Mouse (Mus musculus) neural tube, embryonic 14.5 days (tissue): ENCODE results near the gene Arl10. TPM values are rescaled to one million over a fixed set of nuclear protein-coding genes. Genes with fewer than 3 reads are reported as not detected.
A peak's percentile ranks its signal among the peaks of the same experiment; 100 is the strongest.

Experiments used
- ATAC-seq: fragments of 200-750 bp; cut with Nextera tagmentation; 2 replicates; pipeline ENCODE4 v1.8.0; 2017; ENCODE audit warnings: low read depth, mild to moderate bottlenecking, moderate TSS enrichment, moderate library complexity
- H3K27ac ChIP-seq: fragments of 300-500 bp; sonication (generic); 2 replicates; pipeline ENCODE4 v1.5.1; 2014; ENCODE audit warnings: low read depth, mild to moderate bottlenecking, control low read depth, low read length, moderate library complexity, mixed read lengths
- H3K27me3 ChIP-seq: fragments of 300-500 bp; sonication (generic); 2 replicates; pipeline ENCODE4 v1.6.1; 2014; ENCODE audit warnings: low read length; ENCODE audit not compliant: control insufficient read depth, insufficient read depth
- H3K36me3 ChIP-seq: fragments of 300-500 bp; sonication (generic); 2 replicates; pipeline ENCODE4 v1.6.1; 2014; ENCODE audit warnings: low read length, mixed read lengths; ENCODE audit not compliant: control insufficient read depth, insufficient read depth
- H3K4me1 ChIP-seq: fragments of 300-500 bp; sonication (generic); 2 replicates; pipeline ENCODE4 v1.6.1; 2014; ENCODE audit warnings: low read length; ENCODE audit not compliant: control insufficient read depth, insufficient read depth
- H3K4me2 ChIP-seq: fragments of 300-500 bp; sonication (generic); 2 replicates; pipeline ENCODE4 v1.6.1; 2014; ENCODE audit warnings: mild to moderate bottlenecking, low read depth, low read length, control low read depth
- H3K4me3 ChIP-seq: fragments of 300-500 bp; sonication (generic); 2 replicates; pipeline ENCODE4 v1.5.1; 2014; ENCODE audit warnings: low read depth, low read length, control low read depth, mixed read lengths
- H3K9ac ChIP-seq: fragments of 300-500 bp; sonication (generic); replicated peaks from 2 replicates; pipeline ENCODE4 v1.6.1; 2014; ENCODE audit warnings: low read depth, mild to moderate bottlenecking, control low read depth, low read length, mixed read lengths
- H3K9me3 ChIP-seq: fragments of 300-500 bp; sonication (generic); 2 replicates; pipeline ENCODE4 v1.6.1; 2016; ENCODE audit warnings: low read length; ENCODE audit not compliant: control insufficient read depth
- WGBS: fragments of 180-500 bp; shearing (Covaris S2); extraction: QIAGEN DNeasy Blood & Tissue Kit; methylation state at CpG from one replicate; pipeline ENCODE4 v1.1.7; 2014; 5-methylcytosine and 5-hydroxymethylcytosine counted together
- polyA plus RNA-seq: library from polyadenylated mRNA; unstranded; fragments of >200 nt; fragmentation: Nextera tagmentation; extraction: Ambion mirVana; gene quantifications from 2 replicates; pipeline ENCODE4 v1.2.1, GENCODE M21; 2014

Arl10 gene
- 66.7 and 96.3 TPM in 2 replicates for polyA plus RNA-seq

GRCm38 (mm10) chr13:54574854-54575481 lies at the start of gene Arl10:
Arl10 (plus strand) TSS chr13:54575015.
- under 1% methylated on average over 55 of the region's 55 CpGs for WGBS
- no peaks in the 10 kb centered on the region for H3K9me3 ChIP-seq
- H3K4me2 ChIP-seq: peak within 1 kb of the TSS; percentile 94
- H3K27me3 ChIP-seq: no peaks in the 10 kb centered on the region; the same call in 1 of the 2 replicates
- ATAC-seq: peak; percentile 94
- H3K27ac ChIP-seq: peak within 1 kb of the TSS; percentile 56; the same call in 1 of the 2 replicates
- H3K36me3 ChIP-seq: no peaks in the 10 kb centered on the region
- peak within 1 kb of the TSS; percentile 90 for H3K4me3 ChIP-seq
- peaks cover 16% of the 10 kb centered on the region for H3K4me1 ChIP-seq
- H3K9ac ChIP-seq: peak within 1 kb of the TSS; percentile 83

GRCm38 (mm10) chr13:54527140-54527539 lies 47.7 kb upstream of the Arl10 start:
- 91% methylated on average over 6 of the region's 6 CpGs for WGBS
- Histone ChIP-seq H3K36me3 (peaks cover 34% of the 10 kb centered on the region), H3K4me3 (no peak overlapping the region), H3K27me3 (no peaks in the 10 kb centered on the region), H3K9me3 (no peaks in the 10 kb centered on the region), H3K4me1 (no peaks in the 10 kb centered on the region), H3K4me2 (no peak overlapping the region), H3K9ac (no peak overlapping the region), H3K27ac (no peak overlapping the region)
- no peak for ATAC-seq

GRCm38 (mm10) chr13:54532134-54532533 lies 42.7 kb upstream of the Arl10 start:
- H3K27ac ChIP-seq: no peak overlapping the region
- ATAC-seq: no peak
- peaks cover 20% of the 10 kb centered on the region for H3K36me3 ChIP-seq
- no peaks in the 10 kb centered on the region for H3K9me3 ChIP-seq
- H3K4me3 ChIP-seq: no peak overlapping the region
- H3K9ac ChIP-seq: no peak overlapping the region
- H3K27me3 ChIP-seq: no peaks in the 10 kb centered on the region
- no peaks in the 10 kb centered on the region for H3K4me1 ChIP-seq
- H3K4me2 ChIP-seq: no peak overlapping the region

GRCm38 (mm10) chr13:54548036-54548435 lies 26.8 kb upstream of the Arl10 start:
- 90% methylated on average over 7 of the region's 7 CpGs for WGBS
- Histone ChIP-seq H3K9ac (no peak overlapping the region), H3K4me1 (no peaks in the 10 kb centered on the region), H3K36me3 (peaks cover 44% of the 10 kb centered on the region), H3K27me3 (no peaks in the 10 kb centered on the region), H3K4me3 (no peak overlapping the region), H3K27ac (no peak overlapping the region), H3K4me2 (no peak overlapping the region), H3K9me3 (no peaks in the 10 kb centered on the region)
- ATAC-seq: no peak

GRCm38 (mm10) chr13:54556176-54556575 lies 18.6 kb upstream of the Arl10 start:
- Histone ChIP-seq H3K27me3 (no peaks in the 10 kb centered on the region), H3K9ac (no peak overlapping the region), H3K4me2 (no peak overlapping the region), H3K36me3 (peaks cover 66% of the 10 kb centered on the region), H3K4me3 (no peak overlapping the region), H3K27ac (no peak overlapping the region), H3K9me3 (no peaks in the 10 kb centered on the region), H3K4me1 (no peaks in the 10 kb centered on the region)
- WGBS: 95% methylated on average over 9 of the region's 9 CpGs
- no peak for ATAC-seq

- H3K36me3 ChIP-seq: peaks cover 65% of the 10 kb centered on the region
- no peak for ATAC-seq
- H3K4me1 ChIP-seq: no peaks in the 10 kb centered on the region
- H3K4me3 ChIP-seq: no peak overlapping the region
- H3K9me3 ChIP-seq: no peaks in the 10 kb centered on the region
- H3K9ac ChIP-seq: no peak overlapping the region
- H3K4me2 ChIP-seq: no peak overlapping the region
- no peaks in the 10 kb centered on the region for H3K27me3 ChIP-seq
- no peak overlapping the region for H3K27ac ChIP-seq
- 95% methylated on average over 3 of the region's 3 CpGs for WGBS
Measured at GRCm38 (mm10) chr13:54556796-54557195, 18.0 kb upstream of the Arl10 start.

- no peak overlapping the region for H3K4me3 ChIP-seq
- H3K4me1 ChIP-seq: no peaks in the 10 kb centered on the region
- no peak overlapping the region for H3K27ac ChIP-seq
- H3K27me3 ChIP-seq: no peaks in the 10 kb centered on the region
- no peaks in the 10 kb centered on the region for H3K9me3 ChIP-seq
- peaks cover 65% of the 10 kb centered on the region for H3K36me3 ChIP-seq
- no peak for ATAC-seq
- H3K4me2 ChIP-seq: no peak overlapping the region
- no peak overlapping the region for H3K9ac ChIP-seq
- WGBS: 95% methylated on average over 1 of the region's 1 CpGs
Measured at GRCm38 (mm10) chr13:54557652-54558051, 17.2 kb upstream of the Arl10 start.

GRCm38 (mm10) chr13:54559656-54560055 lies 15.2 kb upstream of the Arl10 start:
- Histone ChIP-seq H3K4me1 (peaks cover 5% of the 10 kb centered on the region; the same call in 1 of the 2 replicates), H3K27ac (no peak overlapping the region), H3K36me3 (peaks cover 51% of the 10 kb centered on the region), H3K9ac (no peak overlapping the region), H3K4me2 (no peak overlapping the region), H3K9me3 (no peaks in the 10 kb centered on the region), H3K27me3 (no peaks in the 10 kb centered on the region), H3K4me3 (no peak overlapping the region)
- no peak for ATAC-seq
- 98% methylated on average over 2 of the region's 2 CpGs for WGBS

GRCm38 (mm10) chr13:54560608-54561007 lies 14.2 kb upstream of the Arl10 start:
- peaks cover 50% of the 10 kb centered on the region for H3K36me3 ChIP-seq
- H3K27me3 ChIP-seq: no peaks in the 10 kb centered on the region; the same call in 1 of the 2 replicates
- H3K9me3 ChIP-seq: no peaks in the 10 kb centered on the region
- peaks cover 5% of the 10 kb centered on the region; the same call in 1 of the 2 replicates for H3K4me1 ChIP-seq
- no peak overlapping the region for H3K4me2 ChIP-seq
- no peak overlapping the region for H3K9ac ChIP-seq
- WGBS: 96% methylated on average over 7 of the region's 7 CpGs
- H3K27ac ChIP-seq: no peak overlapping the region
- ATAC-seq: no peak
- H3K4me3 ChIP-seq: no peak overlapping the region
